Mouse (Mus musculus): ENCODE measurements around the gene Inf2.

Inf2 gene

DNA sequence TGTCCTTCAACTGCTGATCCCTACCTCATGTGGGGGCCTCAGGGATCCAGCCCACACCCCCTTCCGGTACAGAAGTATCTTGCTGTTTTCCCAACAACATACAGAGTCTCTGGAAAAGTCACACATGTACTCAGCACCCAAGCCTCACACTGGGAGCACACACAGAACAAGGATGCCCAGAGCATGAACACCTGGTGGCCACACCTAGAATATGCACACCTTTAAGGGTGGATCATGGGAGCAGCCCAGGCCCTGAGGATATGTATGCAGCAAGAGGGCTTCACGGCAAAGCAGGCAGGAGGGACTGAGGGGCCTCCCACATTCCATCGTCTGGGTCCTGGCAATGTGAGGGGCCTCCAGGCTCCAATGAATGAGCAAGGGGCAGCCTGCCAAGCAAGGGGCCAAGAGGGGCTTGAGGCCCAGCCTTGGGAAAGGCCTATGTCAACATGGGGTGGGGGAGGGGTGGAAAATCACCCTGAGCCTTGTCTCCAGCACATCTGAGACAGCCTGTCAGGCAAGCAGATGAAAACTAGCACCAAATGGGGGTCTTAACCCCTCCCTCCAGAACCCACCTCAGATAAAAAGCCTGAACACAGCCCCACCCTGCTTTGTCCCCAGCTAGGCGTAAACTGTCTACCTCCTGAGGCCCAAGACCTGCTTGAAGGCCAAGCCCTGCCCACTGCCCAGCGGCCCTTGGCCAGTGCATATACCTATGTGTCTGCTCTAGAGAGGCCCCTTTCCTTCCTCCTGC, 72.2 kb downstream of the Inf2 start:
- no peak for DNase-seq (ENCODE audit: low read depth)

GRCm38 (mm10) chr12:112661327-112661605, 72.7 kb downstream of the Inf2 start:
- DNase-seq (ENCODE audit: low read depth), result no peak

DNA sequence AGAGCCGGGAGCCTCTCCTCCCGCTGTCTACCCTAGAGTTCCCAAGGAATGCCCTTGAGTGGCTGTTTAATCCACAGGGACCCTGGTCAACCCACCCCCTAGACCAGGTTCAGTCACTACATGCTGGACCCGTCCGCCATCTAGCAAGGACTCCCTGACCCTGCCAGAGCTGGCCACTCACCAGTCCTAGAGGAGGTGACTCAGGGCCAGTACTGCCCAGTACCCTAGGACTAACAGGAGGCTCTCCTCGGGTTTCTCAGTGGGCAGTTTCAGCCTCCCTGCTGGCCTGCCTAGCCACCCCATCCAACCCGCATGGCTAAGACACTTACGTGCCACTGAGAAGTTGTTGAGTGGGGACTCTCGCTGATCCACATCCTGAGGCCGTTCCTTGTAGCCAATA, 73.3 kb downstream of the Inf2 start:
- DNase-seq (ENCODE audit: low read depth), result no peak

GRCm38 (mm10) chr12:112663303-112663702, 74.7 kb downstream of the Inf2 start:
- DNase-seq (ENCODE audit: low read depth), result no peak

- DNase-seq (ENCODE audit: low read depth), result no peak
Observed at GRCm38 (mm10) chr12:112663716-112664115, 75.1 kb downstream of the Inf2 start.

DNA sequence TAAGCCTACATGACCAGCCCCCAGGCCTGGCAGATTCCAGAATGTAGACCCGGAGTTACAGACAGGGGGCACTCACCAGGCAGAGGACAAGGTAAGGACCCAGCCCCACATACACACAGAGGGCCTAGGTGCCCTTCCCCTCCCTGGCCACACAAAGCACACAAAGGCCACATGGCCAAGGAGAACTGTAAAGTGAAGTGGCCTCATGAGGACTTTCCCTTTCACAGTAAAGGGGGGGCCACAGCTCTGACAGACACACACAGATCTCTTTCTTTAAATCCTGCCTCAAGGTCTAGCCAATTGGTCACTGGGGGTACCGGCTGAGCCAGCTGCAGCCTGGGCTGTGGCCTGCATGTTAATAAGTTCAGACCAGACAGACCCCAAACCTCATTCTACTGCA, 75.5 kb downstream of the Inf2 start:
- DNase-seq (ENCODE audit: low read depth), result no peak

DNA sequence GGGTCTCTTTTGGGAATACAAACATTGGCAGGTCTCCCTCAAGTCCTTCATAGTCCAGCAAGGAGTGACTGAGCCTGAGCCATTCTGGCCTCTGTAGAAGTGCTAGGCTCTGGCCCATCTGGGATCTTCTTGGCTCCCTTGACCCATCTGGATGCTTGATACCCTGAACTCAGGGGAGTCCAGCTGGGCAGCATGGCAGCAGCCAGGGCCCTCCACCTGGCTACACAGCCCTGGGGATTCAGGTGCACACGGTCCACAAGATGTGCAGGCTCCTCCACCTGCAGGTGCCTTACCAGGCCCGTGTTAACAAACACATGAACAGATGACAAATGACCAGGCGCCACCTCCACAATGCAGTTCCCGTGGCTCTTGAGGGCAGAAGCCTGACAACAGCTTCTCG, 76.1 kb downstream of the Inf2 start:
- no peak for DNase-seq (ENCODE audit: low read depth)
